Mouse (Mus musculus): Measurements from ENCODE around the gene Gmeb2.

Gmeb2 gene

DNA sequence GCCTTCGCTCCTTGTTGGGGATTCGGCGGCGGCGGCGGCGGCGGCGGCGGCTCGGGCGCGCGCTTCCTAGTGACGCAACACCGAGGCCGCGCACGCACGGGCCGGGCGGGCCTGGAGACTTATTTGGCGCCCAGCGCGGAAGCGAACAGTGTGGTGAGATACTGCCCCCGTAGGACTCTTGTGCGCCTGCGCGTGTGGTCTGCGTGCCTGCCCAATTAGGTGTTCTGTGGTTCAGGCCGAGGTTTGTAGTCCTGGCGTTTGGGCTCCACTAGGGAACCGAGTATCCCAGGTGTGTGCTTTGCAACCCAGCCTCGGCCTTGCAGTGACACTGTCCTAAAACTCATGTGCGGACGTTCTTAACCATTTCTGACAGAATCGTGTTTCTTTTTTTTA lies at the start of gene Gmeb2:
Gene Gmeb2, minus strand, starts transcription at position 78 of the 393 bp plus-strand sequence.
- DNase-seq (ENCODE audit: low spot score in 2 of 2): peak; percentile 94 to 96

GRCm38 (mm10) chr2:181334023-181334422 lies 46.2 kb upstream of the Gmeb2 start:
- peak; percentile 51 to 61 for DNase-seq (ENCODE audit: low spot score in 2 of 2)

DNA sequence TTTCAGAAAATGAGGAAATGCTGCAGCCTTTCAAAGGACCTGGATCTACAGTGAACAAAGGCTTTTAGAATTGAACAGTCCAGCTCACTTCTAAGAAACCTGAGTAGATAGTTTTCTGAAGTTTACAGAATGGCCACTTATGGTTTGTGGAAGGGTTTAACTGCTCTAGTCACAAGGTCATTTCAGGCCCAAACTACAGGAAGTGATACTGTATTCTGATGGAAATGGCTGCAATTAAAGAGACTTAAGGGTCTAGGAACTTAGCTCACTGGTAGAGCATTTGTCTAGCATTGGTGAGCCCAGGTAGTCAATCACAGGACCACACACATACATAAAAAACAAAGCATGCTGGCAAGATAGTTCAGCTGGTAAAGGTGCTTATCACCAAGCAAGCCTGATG lies 44.7 kb upstream of the Gmeb2 start:
- DNase-seq (ENCODE audit: low spot score in 2 of 2): no peak

DNA sequence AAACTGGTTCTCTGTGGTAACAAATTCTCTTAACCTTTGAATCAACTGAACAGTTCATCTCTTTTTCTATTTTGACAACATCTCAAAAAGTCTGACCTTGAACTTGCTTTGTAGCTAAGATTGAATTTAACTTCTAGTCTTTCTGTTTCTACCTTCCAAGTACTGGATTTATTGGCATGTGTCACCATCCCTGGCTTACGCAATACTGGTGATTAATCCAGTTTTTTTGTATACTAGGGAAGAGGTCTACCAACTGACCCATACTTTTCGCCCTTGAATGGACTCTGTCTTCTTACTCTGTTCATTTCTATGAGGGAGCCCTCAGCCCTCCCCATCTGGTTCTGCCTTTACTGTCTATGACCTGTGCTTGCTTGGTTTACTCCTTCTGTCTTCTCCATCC lies 38.3 kb upstream of the Gmeb2 start:
- no peak for DNase-seq (ENCODE audit: low spot score in 2 of 2)

- DNase-seq (ENCODE audit: low spot score in 2 of 2): no peak
These were observed 34.3 kb upstream of the Gmeb2 start for GRCm38 (mm10) chr2:181322136-181322535.

GRCm38 (mm10) chr2:181320103-181320499 lies 32.3 kb upstream of the Gmeb2 start:
- DNase-seq (ENCODE audit: low spot score in 2 of 2): no peak

DNA sequence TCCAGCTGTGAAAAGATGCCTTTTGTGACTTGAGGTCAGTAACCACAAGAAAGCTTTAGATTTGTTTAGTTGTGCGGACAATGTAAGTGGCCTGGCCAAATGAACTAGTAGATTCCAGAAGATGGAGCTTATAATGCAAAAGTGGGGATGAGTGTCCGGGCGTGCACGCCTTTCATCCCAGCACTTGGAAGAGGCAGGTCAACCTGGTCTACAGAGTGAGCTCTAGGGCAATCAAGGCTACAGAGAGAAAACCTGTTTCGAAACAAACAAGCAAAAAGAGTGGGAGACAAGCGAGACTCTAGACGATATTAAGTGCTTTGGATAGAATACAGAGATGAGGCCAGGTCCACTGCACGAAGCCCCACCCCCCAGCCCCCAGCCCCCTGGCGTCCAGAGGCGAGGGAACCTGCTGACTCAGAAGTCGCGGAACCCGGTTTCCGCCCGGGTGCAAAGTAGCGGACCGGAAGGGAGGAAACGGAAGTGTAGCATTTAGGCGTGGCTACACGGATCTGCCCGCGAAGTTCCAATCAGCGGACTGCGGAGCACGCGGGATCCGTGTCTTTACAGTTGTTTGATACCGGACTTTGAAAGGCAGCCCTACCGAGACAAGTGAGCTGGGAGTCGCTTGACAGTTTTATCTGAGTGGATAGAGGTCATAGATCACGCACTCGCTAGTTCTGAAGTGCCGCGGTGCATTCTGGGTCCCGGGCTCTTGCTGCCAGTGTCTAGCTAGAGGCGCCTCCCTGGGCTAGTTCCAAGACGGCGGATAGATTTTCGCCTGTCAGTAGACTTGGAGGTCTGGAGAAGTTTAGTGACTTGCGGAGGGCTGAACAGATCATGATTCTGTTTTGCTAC lies 31.6 kb upstream of the Gmeb2 start, which contains the start of gene Rtel1:
Gene Rtel1, plus strand, starts transcription at position 492 of the 855 bp plus-strand sequence.
- DNase-seq (ENCODE audit: low spot score in 2 of 2): peak; percentile 77 to 82

DNA sequence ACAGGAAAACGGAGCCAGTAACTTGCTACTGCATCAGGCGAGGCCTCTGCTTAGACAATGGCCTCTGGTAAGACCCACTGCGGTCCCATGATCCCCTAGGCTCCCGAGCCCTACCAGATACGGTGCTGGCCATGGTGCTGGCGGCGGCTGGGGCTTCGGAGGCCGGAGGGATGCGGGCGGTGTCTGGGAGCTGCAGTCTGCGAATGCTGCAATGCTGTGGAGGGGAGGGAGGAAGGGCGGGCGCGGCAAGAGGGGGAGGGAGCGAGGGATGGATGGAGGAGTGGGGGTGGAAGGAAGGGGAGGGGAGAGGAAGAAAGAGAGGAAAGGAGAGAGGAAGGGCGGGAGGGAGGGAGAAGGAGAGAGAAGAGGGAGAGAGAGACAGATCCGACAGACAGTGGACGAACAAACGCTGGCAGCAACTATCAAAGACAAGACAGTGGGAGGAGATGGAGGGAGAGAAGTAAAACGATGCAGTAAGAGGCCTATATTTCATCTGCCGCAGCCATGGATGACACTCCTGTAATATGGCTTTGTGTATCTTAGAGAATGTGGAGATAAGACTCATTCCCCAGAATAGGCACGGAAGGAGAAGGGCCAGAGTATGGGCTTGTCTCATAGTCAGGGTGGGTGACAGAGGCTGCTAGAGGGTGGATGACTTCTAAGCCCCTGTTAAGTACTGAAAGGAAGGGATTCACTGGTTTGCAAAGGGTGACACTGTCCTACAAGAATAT lies 26.4 kb upstream of the Gmeb2 start, which contains the start of gene Stmn3:
Gene Stmn3, minus strand, starts transcription at position 421 of the 731 bp plus-strand sequence.
- no peak for DNase-seq (ENCODE audit: low spot score in 2 of 2)

DNA sequence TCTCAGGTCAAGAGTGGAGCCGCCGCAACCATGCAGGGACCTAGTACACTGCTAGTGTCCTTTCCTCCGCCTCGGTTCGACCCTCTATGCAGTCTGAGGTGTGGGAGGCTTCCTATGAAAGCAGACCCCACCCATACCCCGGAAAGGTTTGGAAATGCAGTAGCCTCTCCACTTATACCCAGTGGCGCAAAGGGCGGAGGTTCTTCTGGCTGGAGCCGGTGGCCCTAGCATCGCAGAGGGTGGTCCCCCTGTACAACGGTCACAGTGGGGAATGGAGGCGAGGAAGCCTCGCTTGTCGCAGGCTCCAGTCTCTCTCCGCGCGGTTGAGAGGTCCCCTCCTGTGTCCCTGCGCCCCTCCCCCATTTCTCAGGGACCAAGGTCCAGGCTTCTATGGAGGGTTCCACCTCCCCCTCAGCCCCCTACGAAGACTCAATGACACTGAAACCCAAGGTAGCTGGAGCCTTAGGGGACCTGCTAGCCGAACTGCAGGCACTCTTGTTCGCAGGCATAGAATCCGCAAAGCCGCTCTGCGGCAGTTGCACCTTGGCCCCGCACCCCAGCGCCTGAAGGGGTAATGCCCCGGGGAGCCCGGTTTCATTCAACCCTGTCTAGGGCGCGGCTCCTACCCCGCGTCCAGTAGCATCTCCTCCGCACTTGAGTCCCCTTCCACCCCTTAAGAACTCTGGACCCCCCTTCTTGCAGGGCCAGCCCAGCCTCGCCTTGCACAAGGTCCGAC lies 25.7 kb upstream of the Gmeb2 start:
- no peak for DNase-seq (ENCODE audit: low spot score in 2 of 2)

DNA sequence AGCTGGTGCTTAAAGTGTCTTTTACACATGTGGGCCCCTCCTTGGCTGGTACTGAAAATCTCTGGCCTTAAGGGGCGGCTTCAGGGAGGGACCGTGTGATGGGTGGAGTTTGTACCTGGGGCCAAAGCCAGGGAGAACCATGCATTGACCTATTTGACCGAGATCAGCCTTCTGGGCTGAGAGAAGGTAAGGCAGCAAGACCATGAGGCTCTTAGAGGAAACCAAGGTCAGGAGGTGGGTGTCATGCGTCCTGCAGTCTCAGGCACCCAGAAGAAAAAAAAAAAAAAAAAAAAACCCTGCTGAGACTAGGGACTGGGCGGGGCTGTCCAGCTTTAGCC lies 25.1 kb upstream of the Gmeb2 start:
- no peak for DNase-seq (ENCODE audit: low spot score in 2 of 2)

GRCm38 (mm10) chr2:181312435-181312834 lies 24.6 kb upstream of the Gmeb2 start:
- no peak for DNase-seq (ENCODE audit: low spot score in 2 of 2)

DNA sequence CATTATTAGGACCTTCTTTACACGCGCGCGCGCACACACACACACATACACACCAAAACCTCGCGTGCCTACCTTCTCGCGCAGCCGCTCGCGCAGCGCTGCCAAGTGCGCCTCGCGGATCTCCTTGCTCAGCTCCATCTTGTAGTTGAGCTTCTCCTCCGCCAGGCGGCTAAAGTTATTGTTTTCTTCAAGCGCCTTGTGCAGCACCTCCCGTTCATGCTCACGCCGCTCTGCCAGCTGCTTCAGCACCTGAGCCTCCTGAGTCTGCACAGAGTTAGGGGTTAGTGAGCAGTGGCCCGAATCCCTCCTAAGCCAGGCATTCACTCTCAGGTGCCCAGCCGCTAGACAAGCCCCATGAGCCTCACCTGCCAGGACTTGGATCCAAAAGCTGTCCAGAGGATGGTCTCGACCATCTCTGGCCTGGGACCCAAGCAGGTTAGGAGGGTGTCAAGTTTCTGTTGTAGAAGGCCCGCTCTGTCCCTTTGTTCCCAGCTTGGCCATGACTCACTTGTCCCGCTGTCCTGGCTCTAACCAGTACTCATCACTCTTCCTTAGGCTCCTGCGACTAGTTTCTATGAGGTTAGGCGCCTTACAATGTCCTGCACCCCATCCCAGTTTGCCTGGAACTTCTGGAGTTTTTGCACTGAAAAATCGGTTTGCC lies 19.4 kb upstream of the Gmeb2 start:
- DNase-seq (ENCODE audit: low spot score in 2 of 2): peak; percentile 41 to 44

DNA sequence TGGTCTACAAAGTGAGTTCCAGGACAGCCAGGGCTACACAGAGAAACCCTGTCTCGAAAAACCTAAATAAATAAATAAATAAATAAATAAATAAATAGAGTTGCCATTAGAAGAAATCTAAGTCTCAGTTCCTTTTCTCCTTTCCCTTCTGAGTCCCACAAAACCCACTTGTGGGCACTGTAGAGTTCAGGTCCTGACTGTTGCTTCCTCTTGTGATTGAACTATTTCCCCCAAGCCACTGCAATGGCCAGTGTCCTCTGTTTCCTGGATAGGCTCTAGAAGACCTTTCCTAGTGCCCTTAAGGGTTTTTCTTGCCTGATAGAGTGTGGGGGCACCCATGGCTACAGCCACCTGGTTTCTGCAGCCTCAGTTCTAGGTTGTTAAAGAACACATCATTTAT lies 17.1 kb upstream of the Gmeb2 start:
- DNase-seq (ENCODE audit: low spot score in 2 of 2): peak in 1 of 2 experiments; percentile 17

GRCm38 (mm10) chr2:181302041-181302440 lies 14.2 kb upstream of the Gmeb2 start:
- DNase-seq (ENCODE audit: low spot score in 2 of 2): peak in 1 of 2 experiments; percentile 22

- no peak for DNase-seq (ENCODE audit: low spot score in 2 of 2)
These were observed 3.1 kb upstream of the Gmeb2 start for GRCm38 (mm10) chr2:181290937-181291336.

DNA sequence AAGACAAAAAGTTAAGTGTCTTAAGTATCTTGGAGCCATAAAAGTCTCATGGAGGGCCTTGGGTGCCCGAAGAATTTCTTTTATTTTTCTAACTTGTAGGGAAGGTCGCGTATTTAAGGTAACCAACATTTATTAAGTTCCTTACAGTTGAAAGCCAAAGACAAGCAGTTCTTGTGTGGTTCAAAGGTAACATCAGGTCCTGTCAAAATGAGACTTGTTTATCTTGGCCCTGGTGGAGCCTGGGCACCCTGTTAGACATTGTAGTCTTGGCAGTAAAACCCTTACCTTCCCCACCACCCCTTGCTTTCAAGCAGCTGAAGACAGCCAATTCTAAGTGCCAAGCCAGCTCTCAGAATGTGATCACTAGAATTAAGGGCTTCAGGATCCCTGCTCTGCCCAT lies 856 bp upstream of the Gmeb2 start:
- no peak for DNase-seq (ENCODE audit: low spot score in 2 of 2)

- DNase-seq (ENCODE audit: low spot score in 2 of 2): peak; percentile 81
These were observed 387 bp downstream of the Gmeb2 start for GRCm38 (mm10) chr2:181287338-181287957.

- no peak for DNase-seq (ENCODE audit: low spot score in 2 of 2)
These were observed 1.1 kb downstream of the Gmeb2 start for GRCm38 (mm10) chr2:181286629-181287337.

- DNase-seq (ENCODE audit: low spot score in 2 of 2): no peak
These were observed 7.9 kb downstream of the Gmeb2 start for GRCm38 (mm10) chr2:181279968-181280367.

- DNase-seq (ENCODE audit: low spot score in 2 of 2): no peak
These were observed 10.0 kb downstream of the Gmeb2 start for GRCm38 (mm10) chr2:181277866-181278265.

GRCm38 (mm10) chr2:181276766-181277165 lies 11.1 kb downstream of the Gmeb2 start:
- no peak for DNase-seq (ENCODE audit: low spot score in 2 of 2)

Measured in spleen, postnatal 36 days (tissue).